Mouse (Mus musculus): ENCODE results near the gene Atg4a-ps.
A peak's percentile ranks its signal among the peaks of the same experiment; 100 is the strongest.
"Not testable (repeated sequence)": the region's sequence is repeated elsewhere in the genome, so short reads cannot be mapped to it uniquely, and the experiment has no call there.

Atg4a-ps gene

GRCm38 (mm10) chr3:103645968-103646367, at the start of gene Atg4a-ps:
Gene Atg4a-ps, minus strand, starts transcription at chr3:103646068.
- DNase-seq, result not testable (repeated sequence)

GRCm38 (mm10) chr3:103695556-103695955, 49.7 kb upstream of the Atg4a-ps start:
- no peak for DNase-seq

GRCm38 (mm10) chr3:103690506-103690905, 44.6 kb upstream of the Atg4a-ps start:
- DNase-seq, result no peak

GRCm38 (mm10) chr3:103689043-103689442, 43.2 kb upstream of the Atg4a-ps start:
- no peak for DNase-seq

GRCm38 (mm10) chr3:103683966-103684319, 38.1 kb upstream of the Atg4a-ps start:
- no peak for DNase-seq

- peak; percentile 13 for DNase-seq
These were observed 37.5 kb upstream of the Atg4a-ps start for GRCm38 (mm10) chr3:103683234-103683965.

- DNase-seq, result no peak
These were observed 36.6 kb upstream of the Atg4a-ps start for GRCm38 (mm10) chr3:103682473-103682872.

GRCm38 (mm10) chr3:103678811-103679210, 32.9 kb upstream of the Atg4a-ps start:
- DNase-seq, result no peak

GRCm38 (mm10) chr3:103672716-103673115, 26.8 kb upstream of the Atg4a-ps start:
- DNase-seq, result no peak

- DNase-seq, result no peak
These were observed 26.2 kb upstream of the Atg4a-ps start for GRCm38 (mm10) chr3:103672113-103672512.

- no peak for DNase-seq
These were observed 17.5 kb upstream of the Atg4a-ps start for GRCm38 (mm10) chr3:103663385-103663784.

- DNase-seq, result no peak
These were observed 15.8 kb upstream of the Atg4a-ps start for GRCm38 (mm10) chr3:103661714-103662113.

- DNase-seq, result no peak
These were observed 14.1 kb upstream of the Atg4a-ps start for GRCm38 (mm10) chr3:103660012-103660411.

- DNase-seq, result no peak
These were observed 4.5 kb upstream of the Atg4a-ps start for GRCm38 (mm10) chr3:103650406-103650805.

GRCm38 (mm10) chr3:103649716-103650115, 3.8 kb upstream of the Atg4a-ps start:
- DNase-seq, result no peak

GRCm38 (mm10) chr3:103648486-103648885, 2.6 kb upstream of the Atg4a-ps start:
- no peak for DNase-seq

GRCm38 (mm10) chr3:103647164-103647867, 1.4 kb upstream of the Atg4a-ps start:
- DNase-seq, result no peak

- DNase-seq, result no peak
These were observed 4.6 kb downstream of the Atg4a-ps start for GRCm38 (mm10) chr3:103641301-103641700.

- no peak for DNase-seq
These were observed 5.6 kb downstream of the Atg4a-ps start for GRCm38 (mm10) chr3:103640226-103640803.

GRCm38 (mm10) chr3:103637641-103638040, 8.2 kb downstream of the Atg4a-ps start:
- no peak for DNase-seq

GRCm38 (mm10) chr3:103634256-103634655, 11.6 kb downstream of the Atg4a-ps start:
- DNase-seq, result no peak

GRCm38 (mm10) chr3:103633831-103634230, 12.0 kb downstream of the Atg4a-ps start:
- no peak for DNase-seq

- DNase-seq, result no peak
These were observed 12.7 kb downstream of the Atg4a-ps start for GRCm38 (mm10) chr3:103633124-103633523.

GRCm38 (mm10) chr3:103627661-103628060, 18.2 kb downstream of the Atg4a-ps start:
- DNase-seq, result no peak

All from right cerebral cortex, postnatal 14 days (tissue).